Mouse (Mus musculus) brown adipose tissue, adult 24 weeks (tissue): Measurements from ENCODE around the gene St3gal4. TPM values are rescaled to one million over a fixed set of nuclear protein-coding genes. Genes with fewer than 3 reads are reported as not detected.

ENCODE experiments used
- H3K27ac ChIP-seq: fragments of 200-500 bp; replicated peaks from 2 replicates; pipeline ENCODE4 v1.5.1; 2012; ENCODE audit warnings: low read depth, mild to moderate bottlenecking, low read length
- H3K4me1 ChIP-seq: fragments of 200-500 bp; 2 replicates; pipeline ENCODE4 v1.6.1; 2012; ENCODE audit warnings: low read length, mixed read lengths; ENCODE audit not compliant: control insufficient read depth, insufficient read depth, insufficient read length
- H3K4me3 ChIP-seq: fragments of 200-500 bp; 2 replicates; pipeline ENCODE4 v1.5.1; 2012; ENCODE audit warnings: low read depth, mild to moderate bottlenecking, low read length, moderate library complexity; ENCODE audit not compliant: insufficient read depth
- polyA plus RNA-seq: library from polyadenylated mRNA; stranded (reverse); fragments of >200 nt; gene quantifications from 2 replicates; pipeline ENCODE4 v1.2.4, GENCODE M21; 2012; ENCODE audit not compliant: missing spikeins, insufficient read depth, insufficient read length

The St3gal4 gene
- polyA plus RNA-seq, 1 experiment, result 14.2 TPM

DNA sequence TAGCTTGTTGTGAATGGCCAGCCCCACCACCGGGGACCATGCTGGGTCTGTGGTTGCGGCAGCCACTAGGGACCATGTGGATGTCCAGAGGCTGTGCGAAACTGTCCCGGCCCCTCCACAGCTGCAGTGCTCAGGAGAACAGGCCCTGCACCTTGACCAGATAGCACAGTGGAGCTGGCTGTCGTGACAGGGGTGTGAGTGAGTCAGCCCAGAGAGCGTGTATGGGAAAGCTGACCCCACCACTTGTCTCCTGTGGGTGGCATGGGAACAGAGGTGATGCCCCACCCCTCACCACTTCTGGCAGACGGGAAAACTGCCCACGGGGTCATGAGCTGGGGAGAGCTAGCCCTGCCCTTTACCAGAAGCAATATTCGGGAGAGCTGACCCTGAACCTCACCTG, 26.1 kb upstream of the St3gal4 start:
- no peak overlapping the region for H3K4me3 ChIP-seq
- no peak overlapping the region for H3K27ac ChIP-seq
- no peaks in the 10 kb centered on the region for H3K4me1 ChIP-seq

DNA sequence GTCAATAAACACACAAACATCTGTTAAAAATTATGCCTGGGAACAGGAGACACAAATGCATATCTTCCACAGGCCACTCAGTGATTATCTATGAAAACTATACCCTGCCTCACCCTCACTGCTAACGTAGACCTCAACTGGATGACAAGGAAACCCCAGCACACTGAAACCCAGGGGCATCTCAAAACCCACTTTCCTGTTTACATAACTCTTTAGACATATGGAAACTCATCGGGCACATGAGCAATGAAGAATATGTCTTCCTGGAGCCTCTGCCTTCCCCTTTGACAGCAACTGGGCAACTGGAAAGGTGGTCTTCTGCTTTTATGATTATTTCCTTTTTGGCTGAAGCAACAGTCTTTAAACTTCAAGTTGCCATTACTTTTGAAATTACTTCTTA, 23.2 kb upstream of the St3gal4 start:
- Histone ChIP-seq H3K4me1 (peaks cover 5% of the 10 kb centered on the region; the same call in 1 of the 2 replicates), H3K27ac (no peak overlapping the region), H3K4me3 (no peak overlapping the region)

DNA sequence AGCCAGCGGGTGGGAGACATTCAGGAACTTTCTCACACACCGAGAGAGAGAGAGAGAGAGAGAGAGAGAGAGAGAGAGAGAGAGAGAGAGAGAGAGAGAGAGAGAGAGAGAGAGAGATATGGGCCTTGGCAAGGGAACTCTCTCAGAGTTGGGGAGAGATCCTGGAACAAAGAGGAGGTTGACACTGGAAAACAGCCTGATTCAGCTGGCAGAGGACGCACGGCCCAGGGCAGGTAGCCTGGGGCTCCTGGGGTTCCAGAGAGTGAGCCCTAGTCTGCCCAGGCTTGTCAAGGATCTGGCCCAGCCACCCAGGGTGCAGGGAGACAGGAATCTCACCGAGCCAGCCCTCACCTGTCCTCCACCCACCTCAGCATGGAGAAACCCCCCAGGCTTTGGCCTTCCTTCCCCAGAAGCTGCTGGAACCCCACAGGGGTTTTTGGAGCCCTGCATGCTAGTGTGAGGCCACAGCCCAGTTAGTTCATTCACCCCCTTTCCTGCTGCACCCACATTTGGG, 20.2 kb upstream of the St3gal4 start:
- no peak overlapping the region for H3K27ac ChIP-seq

DNA sequence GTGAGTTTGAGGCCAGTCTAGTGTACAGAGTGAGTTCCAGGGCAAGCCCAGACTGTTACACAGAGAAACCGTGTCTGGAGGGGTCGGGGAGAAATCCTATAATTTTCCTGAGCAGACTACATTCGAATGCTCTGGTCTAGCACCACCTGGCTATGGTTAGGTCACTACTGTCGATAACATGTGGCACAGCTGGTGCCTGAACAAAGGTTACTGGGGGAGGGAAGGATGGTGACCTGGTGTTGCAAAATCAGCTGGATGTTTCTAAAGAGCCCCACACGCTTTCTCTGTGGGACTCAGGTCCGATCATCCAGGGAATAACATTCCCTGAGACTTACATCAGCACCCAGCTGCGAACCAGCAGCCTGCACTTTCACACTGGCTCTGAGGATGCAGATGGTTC, 19.0 kb upstream of the St3gal4 start:
- no peak overlapping the region for H3K4me3 ChIP-seq
- H3K27ac ChIP-seq, result peak overlapping the region; percentile 73
- H3K4me1 ChIP-seq, result peaks cover 8% of the 10 kb centered on the region

More for the DNA sequence above, 20.2 kb upstream of the St3gal4 start:
- Histone ChIP-seq H3K4me3 (no peak overlapping the region), H3K4me1 (peaks cover 8% of the 10 kb centered on the region)

DNA sequence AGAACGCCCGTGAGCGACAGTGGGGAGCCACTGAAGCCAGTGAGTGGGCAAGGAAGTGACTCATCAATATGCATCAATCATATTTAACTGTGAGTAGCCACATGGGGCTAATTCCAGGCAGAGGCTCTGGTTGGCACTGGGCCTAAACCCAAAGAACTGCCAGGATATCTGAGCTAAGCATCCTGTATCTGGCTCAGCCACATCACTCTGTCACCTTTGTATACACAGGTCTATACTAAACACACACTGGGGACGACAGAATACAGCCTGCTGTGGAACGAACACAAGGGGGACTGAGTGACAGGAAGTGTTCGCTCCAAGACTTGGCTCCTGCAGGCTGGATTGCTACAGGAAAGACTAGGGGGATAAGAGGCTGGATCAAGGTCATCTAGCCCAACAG, 16.5 kb upstream of the St3gal4 start:
- H3K4me3 ChIP-seq, result no peak overlapping the region
- peaks cover 13% of the 10 kb centered on the region for H3K4me1 ChIP-seq
- no peak overlapping the region for H3K27ac ChIP-seq

DNA sequence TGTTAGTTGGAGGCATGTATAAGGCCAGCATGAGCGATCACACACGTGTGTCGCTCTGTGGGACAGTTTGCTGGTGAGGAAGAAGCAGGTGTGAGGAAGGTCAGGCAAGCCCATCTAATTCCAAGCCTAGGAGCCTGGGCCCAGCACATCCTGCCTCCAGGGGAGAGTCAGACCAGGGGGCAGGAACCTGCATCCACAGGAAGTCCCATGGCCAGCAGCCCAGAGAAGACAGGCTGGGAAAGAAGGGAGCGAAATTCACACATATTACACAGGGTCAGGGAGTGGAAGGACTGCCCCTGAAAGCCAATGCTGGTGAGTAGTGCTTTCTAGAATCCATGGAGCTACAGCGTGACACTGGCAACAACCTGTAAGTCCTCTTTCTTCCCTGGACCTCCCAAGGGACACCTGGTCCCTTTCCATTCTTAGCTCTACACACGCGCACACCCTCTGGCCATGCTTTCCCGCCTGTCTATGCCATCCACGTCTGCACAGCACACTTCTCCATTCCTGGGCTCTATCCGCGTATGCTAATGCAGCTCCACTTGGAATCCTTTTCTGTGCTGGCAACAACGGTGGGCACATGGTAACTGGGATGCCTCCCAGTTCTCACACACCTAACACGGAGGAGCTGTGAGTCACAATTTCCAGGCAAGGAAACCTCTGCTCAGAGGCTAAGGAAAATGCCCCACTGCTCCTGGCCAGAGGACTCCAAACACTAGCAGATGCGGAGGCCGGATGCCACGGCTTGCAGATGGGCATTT, 12.7 kb upstream of the St3gal4 start:
- Histone ChIP-seq H3K27ac (no peak overlapping the region), H3K4me3 (no peak overlapping the region)

DNA sequence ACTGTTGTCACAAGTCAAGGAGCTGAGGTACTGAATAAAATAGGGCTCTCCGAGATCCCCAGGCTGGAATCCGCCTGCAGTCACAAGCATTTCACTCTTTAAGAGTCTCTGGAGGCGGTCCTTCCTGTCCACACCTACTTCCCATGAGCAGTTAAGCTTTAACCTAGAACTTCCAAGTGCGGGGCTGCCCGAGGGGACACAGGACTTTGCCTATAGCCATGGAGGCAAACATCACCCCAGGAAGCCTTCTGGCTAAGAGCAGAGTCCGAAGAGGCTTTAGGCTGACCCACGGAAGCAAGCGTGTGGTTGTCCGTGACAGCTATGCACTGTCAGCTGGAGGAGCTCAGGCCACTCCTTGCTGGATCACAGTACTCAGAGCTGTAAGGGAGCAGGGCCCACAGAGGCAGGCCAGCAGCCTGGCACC, 9.9 kb upstream of the St3gal4 start:
- Histone ChIP-seq H3K4me3 (no peak overlapping the region), H3K4me1 (peaks cover 33% of the 10 kb centered on the region), H3K27ac (peak overlapping the region; percentile 31)

More for the DNA sequence above, 12.7 kb upstream of the St3gal4 start:
- peaks cover 21% of the 10 kb centered on the region for H3K4me1 ChIP-seq

DNA sequence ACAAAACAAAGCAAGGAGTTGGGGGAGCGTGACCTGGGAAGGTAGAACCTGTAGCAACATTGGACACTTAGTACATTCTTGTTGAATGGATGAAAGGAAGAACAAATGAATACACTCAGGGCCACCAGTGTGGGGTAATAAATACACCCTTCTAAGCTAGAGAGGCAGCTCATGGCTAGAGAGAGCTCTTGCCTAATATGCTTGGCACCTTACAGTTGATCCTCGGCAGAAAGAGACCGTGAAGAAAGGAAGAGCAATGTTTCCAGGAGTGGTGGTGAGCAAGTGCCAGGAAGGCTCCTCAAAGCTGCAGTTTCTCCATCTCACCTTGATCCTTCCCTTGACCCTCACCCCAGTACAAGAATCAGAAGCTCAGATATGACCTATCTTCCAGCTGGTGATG, 9.5 kb upstream of the St3gal4 start:
- no peak overlapping the region for H3K4me3 ChIP-seq
- peak overlapping the region; percentile 15 for H3K27ac ChIP-seq

DNA sequence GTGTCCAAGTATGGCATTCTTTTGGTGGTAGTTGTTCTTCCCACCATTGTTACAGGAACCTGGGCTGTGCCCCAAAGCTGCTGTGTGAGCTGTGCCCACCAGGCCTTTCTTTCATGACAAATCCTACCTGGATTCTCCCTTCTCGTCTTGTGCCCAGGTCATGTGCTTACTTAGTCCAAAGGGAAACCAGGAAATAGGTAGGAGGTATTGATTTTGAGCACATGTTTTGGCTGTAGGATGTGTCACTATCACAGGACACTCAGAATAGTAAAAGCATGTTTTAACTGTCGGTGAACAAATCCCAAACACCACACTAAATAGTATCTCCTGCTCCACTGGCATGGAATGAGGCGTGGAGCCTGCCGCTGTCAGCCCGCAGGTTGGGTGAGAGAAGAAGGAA, 8.5 kb upstream of the St3gal4 start:
- Histone ChIP-seq H3K4me3 (no peak overlapping the region), H3K27ac (peak overlapping the region; percentile 32), H3K4me1 (peaks cover 39% of the 10 kb centered on the region)

More for the DNA sequence above, 9.5 kb upstream of the St3gal4 start:
- H3K4me1 ChIP-seq, result peaks cover 34% of the 10 kb centered on the region

DNA sequence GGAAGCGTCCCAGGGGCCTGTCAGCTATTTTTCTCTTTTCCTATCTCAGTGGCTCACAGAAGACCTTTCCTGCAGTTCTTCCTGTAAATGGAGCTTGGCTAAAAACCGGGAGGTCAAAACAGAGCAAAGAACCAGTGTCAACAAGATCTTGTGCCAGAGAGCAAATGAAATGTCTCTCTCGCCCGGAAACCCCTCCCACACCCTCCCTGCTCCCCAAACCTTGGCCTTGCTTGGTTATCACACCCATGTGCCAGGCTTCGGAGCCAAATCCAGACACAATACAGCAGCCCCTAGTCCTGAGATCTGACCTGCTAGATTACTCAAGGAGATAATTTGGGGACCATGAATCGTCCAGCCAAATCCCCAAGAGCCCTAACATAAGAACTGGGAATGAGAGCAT, 8.1 kb upstream of the St3gal4 start:
- peaks cover 39% of the 10 kb centered on the region for H3K4me1 ChIP-seq
- H3K4me3 ChIP-seq, result no peak overlapping the region
- peak overlapping the region; percentile 41 for H3K27ac ChIP-seq

DNA sequence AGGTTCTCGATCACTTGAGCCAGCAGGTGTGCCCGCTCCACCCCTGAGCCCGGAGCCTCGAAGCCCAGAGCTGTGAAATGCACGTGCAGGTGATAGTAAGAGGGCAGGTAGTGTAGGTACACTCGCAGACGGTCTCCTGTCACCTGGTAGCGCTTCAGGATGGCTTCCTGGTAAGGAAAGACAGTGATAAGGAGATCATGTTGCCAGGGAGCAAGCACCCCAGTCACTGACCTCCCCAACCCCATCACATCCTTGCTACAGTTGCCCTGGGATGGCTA, 5.5 kb upstream of the St3gal4 start:
- Histone ChIP-seq H3K27ac (no peak overlapping the region), H3K4me3 (no peak overlapping the region), H3K4me1 (peaks cover 39% of the 10 kb centered on the region)

DNA sequence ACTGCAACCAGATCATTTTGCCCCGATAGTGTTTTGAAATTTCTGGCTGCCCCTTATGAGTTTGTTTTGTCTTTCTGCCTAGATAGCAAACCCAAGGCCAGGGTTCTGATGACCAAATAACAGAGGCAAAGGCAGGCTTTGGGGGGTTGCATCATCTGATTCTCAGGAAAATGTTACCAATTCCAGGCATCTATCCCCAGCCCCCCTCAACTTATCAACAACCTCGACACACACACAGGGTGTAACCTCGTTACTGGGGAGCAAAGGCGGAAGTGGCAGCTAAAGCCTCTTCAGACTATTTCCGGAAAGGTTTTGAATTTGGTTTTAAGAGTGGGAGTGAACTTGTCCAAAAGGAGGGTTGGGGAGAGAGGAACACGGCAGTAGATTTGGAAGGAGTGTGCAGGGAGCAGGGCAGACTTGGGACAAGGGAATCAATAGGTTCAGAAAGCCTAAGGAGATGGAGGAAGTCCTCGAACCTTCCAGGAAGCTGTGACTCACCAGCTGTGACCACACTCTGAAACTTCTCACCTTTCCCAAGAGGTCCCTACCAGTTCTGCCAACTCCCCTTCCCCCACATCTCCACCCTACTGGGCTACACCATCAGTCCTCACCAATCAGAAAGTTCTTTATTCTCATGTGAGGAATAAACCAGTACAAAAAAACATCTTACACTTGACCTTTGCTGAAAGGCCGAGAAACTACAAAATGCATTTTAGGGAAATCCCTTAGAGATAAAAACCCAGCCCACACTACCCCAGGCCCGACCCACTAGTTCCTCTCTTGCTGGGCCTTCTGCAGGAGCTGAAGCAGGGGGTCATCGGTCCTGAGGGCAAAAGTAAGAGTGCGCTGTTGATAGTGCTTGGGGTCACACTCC, 5.0 kb upstream of the St3gal4 start:
- Histone ChIP-seq H3K27ac (peak overlapping the region; percentile 47), H3K4me3 (no peak overlapping the region), H3K4me1 (peaks cover 36% of the 10 kb centered on the region)

DNA sequence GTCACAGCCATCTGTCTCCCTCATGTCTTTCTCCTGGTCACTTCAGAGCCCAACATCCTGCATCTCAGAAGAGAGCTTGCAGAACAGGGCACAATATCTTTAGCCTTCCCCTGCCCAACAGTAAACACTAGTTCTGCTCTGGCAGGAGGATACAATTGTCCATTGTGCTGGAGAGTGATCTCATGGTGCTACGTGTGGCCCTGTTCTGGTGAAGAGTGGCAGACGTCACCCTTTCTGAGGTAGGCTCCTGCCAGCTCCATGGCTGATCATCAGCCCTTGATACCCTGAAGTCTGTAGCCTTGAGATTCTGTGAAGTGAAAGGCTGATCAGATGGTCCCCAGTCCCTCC, 4.4 kb upstream of the St3gal4 start:
- Histone ChIP-seq H3K4me1 (peaks cover 34% of the 10 kb centered on the region), H3K27ac (peak overlapping the region; percentile 47), H3K4me3 (no peak overlapping the region)

DNA sequence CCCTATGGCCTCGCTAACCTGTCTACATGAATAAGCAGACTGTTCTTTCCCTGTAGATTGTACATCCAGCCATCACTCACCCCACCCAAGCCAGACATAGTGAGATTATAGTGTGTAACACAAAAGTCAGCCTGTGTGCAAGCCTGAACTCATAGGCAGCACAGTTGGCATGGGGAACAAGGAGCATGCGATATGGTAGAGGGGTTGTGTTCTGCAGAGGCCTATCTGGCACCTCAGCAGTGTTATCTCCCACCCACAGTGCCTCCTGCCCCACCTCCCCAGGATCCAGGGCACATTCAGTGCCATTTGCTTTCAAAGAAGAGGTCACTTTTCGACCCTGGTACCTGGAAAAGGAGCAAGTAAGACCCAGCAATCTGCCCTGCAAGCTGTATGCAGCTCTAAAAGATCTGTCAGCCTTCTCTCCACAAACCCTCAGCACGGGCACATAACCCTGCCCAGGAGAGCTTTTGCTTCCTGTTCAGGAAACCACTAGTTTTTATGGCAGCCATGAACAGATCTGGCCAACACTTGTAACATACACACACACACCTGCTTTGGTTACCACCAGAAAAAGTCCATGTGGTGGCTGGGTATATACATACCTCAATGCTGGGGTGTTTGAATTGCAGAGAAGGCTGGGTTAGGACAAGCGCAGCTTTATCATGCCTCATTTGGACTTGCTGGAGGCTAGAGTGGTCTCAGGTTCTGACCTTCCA, 3.6 kb upstream of the St3gal4 start:
- Histone ChIP-seq H3K4me1 (peaks cover 32% of the 10 kb centered on the region), H3K27ac (no peak overlapping the region), H3K4me3 (no peak overlapping the region)

DNA sequence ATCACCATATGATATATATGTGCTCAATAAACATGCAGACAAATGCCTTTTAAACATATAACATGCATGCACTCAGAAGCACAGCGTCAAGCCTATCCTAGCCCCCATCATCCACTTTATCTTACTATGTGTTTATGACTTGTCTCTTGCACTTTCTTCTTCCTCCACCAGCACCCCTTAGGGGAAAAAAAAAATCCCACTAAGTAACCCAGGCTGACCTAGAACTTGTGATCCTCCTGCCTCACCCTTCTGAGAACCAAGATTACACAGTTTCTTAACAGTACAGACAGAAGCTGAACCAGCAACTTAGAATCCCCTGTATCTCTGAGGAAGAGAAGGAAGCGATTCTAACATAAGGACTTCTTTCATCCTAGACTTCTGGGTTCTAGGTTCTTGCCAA, 505 bp downstream of the St3gal4 start:
- Histone ChIP-seq H3K4me1 (peaks cover 14% of the 10 kb centered on the region), H3K4me3 (no peak overlapping the region), H3K27ac (no peak overlapping the region)
